Mouse (Mus musculus): ENCODE measurements around the gene Prlhr. TPM values are rescaled to one million over a fixed set of nuclear protein-coding genes. Genes with fewer than 3 reads are reported as not detected.

The Prlhr gene
- polyA plus RNA-seq, 1 experiment from 2014 or later = not detected

GRCm38 (mm10) chr19:60466953-60467570 is 1.0 kb downstream of the Prlhr start:
- Histone ChIP-seq H3K9me3 (replicated peaks) (no peaks in the 10 kb centered on the region), H3K4me2 (peak overlapping the region; percentile 46), H3K27ac (no peak overlapping the region), H3K4me3 (0 out of 2 replicates have a peak overlapping the region, but pooled peaks have one; percentile 22), H3K36me3 (no peaks in the 10 kb centered on the region), H3K27me3 (replicated peaks) (peaks cover 49% of the 10 kb centered on the region), H3K9ac (no peak overlapping the region), H3K4me1 (0 out of 2 replicates have a peak, but pooled peaks cover 6% of the 10 kb centered on the region)
- ATAC-seq = peak; percentile 47; the same call in 1 of the 2 replicates
- WGBS (ENCODE audit: insufficient replicate concordance) = 3% methylated on average over 41 of the region's 41 CpGs

- Histone ChIP-seq H3K4me3 (no peak overlapping the region), H3K4me2 (no peak overlapping the region), H3K9ac (no peak overlapping the region), H3K27me3 (replicated peaks) (peaks cover 49% of the 10 kb centered on the region), H3K9me3 (replicated peaks) (no peaks in the 10 kb centered on the region), H3K27ac (no peak overlapping the region), H3K4me1 (0 out of 2 replicates have a peak, but pooled peaks cover 6% of the 10 kb centered on the region), H3K36me3 (no peaks in the 10 kb centered on the region)
- no peak for ATAC-seq
- 53% methylated on average over 2 of the region's 2 CpGs for WGBS (ENCODE audit: insufficient replicate concordance)
Observed at GRCm38 (mm10) chr19:60465726-60466125, 2.4 kb downstream of the Prlhr start.

GRCm38 (mm10) chr19:60463896-60464295 is 4.2 kb downstream of the Prlhr start:
- Histone ChIP-seq H3K4me1 (0 out of 2 replicates have a peak, but pooled peaks cover 6% of the 10 kb centered on the region), H3K4me3 (no peak overlapping the region), H3K9ac (no peak overlapping the region), H3K27ac (no peak overlapping the region), H3K9me3 (replicated peaks) (no peaks in the 10 kb centered on the region), H3K27me3 (replicated peaks) (peaks cover 36% of the 10 kb centered on the region), H3K4me2 (no peak overlapping the region), H3K36me3 (no peaks in the 10 kb centered on the region)
- 32% methylated on average over 3 of the region's 3 CpGs for WGBS (ENCODE audit: insufficient replicate concordance)
- no peak for ATAC-seq

- Histone ChIP-seq H3K9ac (no peak overlapping the region), H3K4me3 (no peak overlapping the region), H3K36me3 (no peaks in the 10 kb centered on the region), H3K27me3 (replicated peaks) (peaks cover 32% of the 10 kb centered on the region), H3K4me2 (no peak overlapping the region), H3K4me1 (0 out of 2 replicates have a peak, but pooled peaks cover 6% of the 10 kb centered on the region), H3K27ac (no peak overlapping the region), H3K9me3 (replicated peaks) (no peaks in the 10 kb centered on the region)
- ATAC-seq = no peak
- 66% methylated on average over 3 of the region's 3 CpGs for WGBS (ENCODE audit: insufficient replicate concordance)
Observed at GRCm38 (mm10) chr19:60463440-60463839, 4.7 kb downstream of the Prlhr start.

GRCm38 (mm10) chr19:60461476-60461875 is 6.6 kb downstream of the Prlhr start:
- no peak overlapping the region for H3K9ac ChIP-seq
- H3K36me3 ChIP-seq = no peaks in the 10 kb centered on the region
- no peak overlapping the region for H3K27ac ChIP-seq
- peaks cover 13% of the 10 kb centered on the region for H3K27me3 ChIP-seq (replicated peaks)
- H3K4me3 ChIP-seq = no peak overlapping the region
- H3K4me2 ChIP-seq = no peak overlapping the region
- ATAC-seq = no peak
- no peaks in the 10 kb centered on the region for H3K9me3 ChIP-seq (replicated peaks)
- 54% methylated on average over 2 of the region's 2 CpGs for WGBS (ENCODE audit: insufficient replicate concordance)
- H3K4me1 ChIP-seq = no peaks in the 10 kb centered on the region

- WGBS (ENCODE audit: insufficient replicate concordance) = 44% methylated on average over 3 of the region's 3 CpGs
Observed at GRCm38 (mm10) chr19:60459680-60460079, 8.4 kb downstream of the Prlhr start.

GRCm38 (mm10) chr19:60459071-60459470 is 9.0 kb downstream of the Prlhr start:
- Histone ChIP-seq H3K9me3 (replicated peaks) (no peaks in the 10 kb centered on the region), H3K27ac (no peak overlapping the region), H3K27me3 (replicated peaks) (no peaks in the 10 kb centered on the region), H3K4me2 (no peak overlapping the region), H3K9ac (no peak overlapping the region), H3K4me1 (no peaks in the 10 kb centered on the region), H3K4me3 (no peak overlapping the region), H3K36me3 (no peaks in the 10 kb centered on the region)
- WGBS (ENCODE audit: insufficient replicate concordance) = 46% methylated on average over 2 of the region's 2 CpGs
- no peak for ATAC-seq

More at GRCm38 (mm10) chr19:60459680-60460079, 8.4 kb downstream of the Prlhr start:
- no peak overlapping the region for H3K27ac ChIP-seq
- H3K36me3 ChIP-seq = no peaks in the 10 kb centered on the region
- H3K9me3 ChIP-seq (replicated peaks) = no peaks in the 10 kb centered on the region
- no peak overlapping the region for H3K4me3 ChIP-seq
- no peak overlapping the region for H3K4me2 ChIP-seq
- ATAC-seq = no peak
- H3K27me3 ChIP-seq (replicated peaks) = no peaks in the 10 kb centered on the region
- H3K9ac ChIP-seq = no peak overlapping the region
- no peaks in the 10 kb centered on the region for H3K4me1 ChIP-seq

- no peaks in the 10 kb centered on the region for H3K4me1 ChIP-seq
- H3K4me3 ChIP-seq = no peak overlapping the region
- H3K27ac ChIP-seq = no peak overlapping the region
- no peak overlapping the region for H3K4me2 ChIP-seq
- 65% methylated on average over 1 of the region's 1 CpGs for WGBS (ENCODE audit: insufficient replicate concordance)
- H3K9me3 ChIP-seq (replicated peaks) = no peaks in the 10 kb centered on the region
- H3K36me3 ChIP-seq = no peaks in the 10 kb centered on the region
- no peaks in the 10 kb centered on the region for H3K27me3 ChIP-seq (replicated peaks)
- no peak for ATAC-seq
- H3K9ac ChIP-seq = no peak overlapping the region
Observed at GRCm38 (mm10) chr19:60455791-60456190, 12.3 kb downstream of the Prlhr start.

GRCm38 (mm10) chr19:60440531-60440930 is 27.6 kb downstream of the Prlhr start:
- no peaks in the 10 kb centered on the region for H3K36me3 ChIP-seq
- H3K27ac ChIP-seq = no peak overlapping the region
- ATAC-seq = no peak
- no peak overlapping the region; the same call in 1 of the 2 replicates for H3K9ac ChIP-seq
- no peaks in the 10 kb centered on the region for H3K9me3 ChIP-seq (replicated peaks)
- H3K4me3 ChIP-seq = no peak overlapping the region
- no peaks in the 10 kb centered on the region for H3K4me1 ChIP-seq
- H3K4me2 ChIP-seq = no peak overlapping the region
- no peaks in the 10 kb centered on the region for H3K27me3 ChIP-seq (replicated peaks)

- Histone ChIP-seq H3K27me3 (replicated peaks) (no peaks in the 10 kb centered on the region), H3K9ac (no peak overlapping the region), H3K4me1 (no peaks in the 10 kb centered on the region), H3K4me2 (no peak overlapping the region), H3K9me3 (replicated peaks) (no peaks in the 10 kb centered on the region), H3K36me3 (no peaks in the 10 kb centered on the region), H3K4me3 (no peak overlapping the region), H3K27ac (no peak overlapping the region)
- ATAC-seq = no peak
- 58% methylated on average over 5 of the region's 5 CpGs for WGBS (ENCODE audit: insufficient replicate concordance)
Observed at GRCm38 (mm10) chr19:60440083-60440482, 28.0 kb downstream of the Prlhr start.

GRCm38 (mm10) chr19:60437566-60438241 is 30.4 kb downstream of the Prlhr start:
- H3K4me3 ChIP-seq = no peak overlapping the region
- H3K36me3 ChIP-seq = no peaks in the 10 kb centered on the region
- H3K4me1 ChIP-seq = no peaks in the 10 kb centered on the region
- 45% methylated on average over 6 of the region's 6 CpGs for WGBS (ENCODE audit: insufficient replicate concordance)
- H3K9ac ChIP-seq = no peak overlapping the region
- H3K27me3 ChIP-seq (replicated peaks) = no peaks in the 10 kb centered on the region
- H3K4me2 ChIP-seq = no peak overlapping the region
- no peak for ATAC-seq
- H3K27ac ChIP-seq = no peak overlapping the region
- H3K9me3 ChIP-seq (replicated peaks) = no peaks in the 10 kb centered on the region

- Histone ChIP-seq H3K36me3 (no peaks in the 10 kb centered on the region), H3K27ac (no peak overlapping the region), H3K4me2 (no peak overlapping the region), H3K4me1 (no peaks in the 10 kb centered on the region), H3K4me3 (no peak overlapping the region), H3K9ac (no peak overlapping the region), H3K9me3 (replicated peaks) (no peaks in the 10 kb centered on the region), H3K27me3 (replicated peaks) (no peaks in the 10 kb centered on the region)
- 64% methylated on average over 6 of the region's 6 CpGs for WGBS (ENCODE audit: insufficient replicate concordance)
- ATAC-seq = no peak
Observed at GRCm38 (mm10) chr19:60432347-60433129, 35.6 kb downstream of the Prlhr start.

All from liver, embryonic 12.5 days (tissue).